Mouse (Mus musculus): ENCODE measurements around the gene Cyp11a1.

The Cyp11a1 gene

DNA sequence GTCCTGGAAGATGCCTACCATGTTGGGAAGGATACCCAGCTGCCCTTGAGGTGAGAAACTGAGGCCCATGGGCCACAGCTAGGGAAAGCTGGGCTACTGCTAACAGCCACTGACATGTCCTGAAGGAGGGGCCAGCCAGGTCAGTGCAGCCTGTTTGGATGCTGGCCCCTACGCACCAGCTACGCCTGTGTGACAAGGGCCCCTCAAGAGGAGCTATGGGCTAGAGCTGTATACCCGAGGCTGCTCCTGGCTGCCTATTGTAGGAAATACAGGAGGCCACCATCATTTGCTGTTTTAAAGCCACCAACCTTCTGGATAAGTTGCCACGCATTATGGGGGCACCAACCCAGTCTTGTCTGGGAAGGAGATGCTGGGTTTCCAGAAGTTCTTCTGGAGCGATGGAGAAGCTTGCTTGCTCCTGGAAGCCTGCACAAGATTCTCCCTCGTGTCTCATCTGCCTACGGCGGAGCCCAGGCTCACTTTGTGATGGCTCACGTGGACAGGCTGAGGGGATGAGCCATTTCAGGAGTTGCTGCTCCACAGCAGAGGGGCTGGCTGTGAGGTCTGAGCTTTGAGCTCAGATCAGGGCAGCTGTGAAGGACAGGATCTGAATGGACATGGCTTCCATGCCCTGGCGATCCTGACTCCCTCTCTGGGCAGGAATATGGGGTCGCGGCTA is 2.3 kb downstream of the Cyp11a1 start:
- no peak for DNase-seq (ENCODE audit: low read depth, low spot score)

DNA sequence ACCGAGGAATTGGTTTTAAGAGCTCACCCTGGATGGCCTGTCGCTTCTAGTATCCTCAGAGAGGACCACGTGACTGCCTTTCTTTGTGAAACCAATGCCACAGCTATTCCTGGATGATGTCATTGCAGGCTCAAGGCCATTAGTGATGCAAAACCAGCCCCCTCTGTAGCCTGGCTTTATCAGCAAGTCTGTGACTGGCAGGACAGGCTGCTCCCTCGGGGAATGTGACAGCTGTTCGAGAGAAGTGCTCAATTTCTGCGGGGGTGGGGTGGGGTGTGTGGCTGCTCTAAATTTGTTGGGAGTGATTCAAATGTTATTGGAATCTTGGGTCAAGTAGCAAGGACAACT is 2.8 kb downstream of the Cyp11a1 start:
- peak; percentile 92 for DNase-seq (ENCODE audit: low read depth, low spot score)

DNA sequence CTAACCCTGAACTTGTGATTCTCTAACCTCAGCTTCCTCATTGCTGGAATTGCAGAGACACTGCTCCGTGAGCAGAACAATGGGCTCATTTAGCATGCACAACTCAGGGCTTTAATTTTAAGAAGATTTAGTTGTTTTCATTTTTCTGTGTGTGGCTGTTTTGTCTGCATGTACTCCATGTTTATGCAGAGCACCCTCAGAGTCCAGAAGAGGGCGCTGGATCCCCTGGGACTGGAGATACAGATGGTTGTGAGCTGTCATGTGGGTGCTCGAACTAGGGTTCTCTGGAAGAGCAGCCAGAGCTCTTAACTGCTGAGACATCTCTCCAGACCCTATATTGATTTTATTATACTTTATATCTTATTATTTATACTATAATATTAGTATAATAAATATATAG is 3.4 kb downstream of the Cyp11a1 start:
- peak; percentile 66 for DNase-seq (ENCODE audit: low read depth, low spot score)

DNA sequence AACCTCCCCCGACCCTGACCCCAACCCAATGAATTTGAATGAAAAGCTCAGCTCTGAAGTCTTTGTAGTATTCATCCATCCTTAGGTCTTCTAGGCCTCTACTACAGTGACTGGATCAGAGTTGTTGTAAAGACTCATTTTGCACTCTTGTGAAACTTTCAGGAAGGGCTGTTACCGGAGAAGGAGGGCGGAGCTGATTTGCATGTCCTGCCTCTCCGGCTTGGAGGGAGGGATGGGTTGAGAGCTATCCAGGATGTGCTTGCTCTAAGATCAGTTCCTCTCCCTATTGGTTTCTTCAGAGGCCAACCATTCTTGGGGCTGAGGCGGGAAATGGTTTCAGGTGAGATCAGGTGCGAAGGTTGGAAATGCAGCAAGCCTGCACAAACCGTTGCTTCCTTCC is 4.8 kb downstream of the Cyp11a1 start:
- peak; percentile 85 for DNase-seq (ENCODE audit: low read depth, low spot score)

DNA sequence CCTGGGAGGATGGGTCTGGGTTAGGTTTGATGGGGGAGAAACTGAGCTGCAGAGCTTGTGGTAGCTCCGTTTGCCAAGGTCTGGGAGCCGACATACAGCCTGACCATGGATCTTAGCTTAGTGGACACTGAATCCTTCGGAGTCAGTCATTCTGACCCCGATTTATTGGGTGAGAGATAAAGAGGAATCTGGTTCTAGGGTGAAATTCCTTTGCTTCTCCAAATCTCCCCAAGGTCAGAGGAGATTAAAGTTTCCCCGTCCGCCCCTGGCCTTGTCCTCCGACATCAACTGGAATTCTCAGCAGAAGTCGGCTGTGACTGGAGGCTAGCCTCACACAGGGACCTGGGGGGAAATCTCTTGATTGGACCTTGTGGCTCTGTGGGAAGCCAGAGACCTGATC is 5.3 kb downstream of the Cyp11a1 start:
- no peak for DNase-seq (ENCODE audit: low read depth, low spot score)

DNA sequence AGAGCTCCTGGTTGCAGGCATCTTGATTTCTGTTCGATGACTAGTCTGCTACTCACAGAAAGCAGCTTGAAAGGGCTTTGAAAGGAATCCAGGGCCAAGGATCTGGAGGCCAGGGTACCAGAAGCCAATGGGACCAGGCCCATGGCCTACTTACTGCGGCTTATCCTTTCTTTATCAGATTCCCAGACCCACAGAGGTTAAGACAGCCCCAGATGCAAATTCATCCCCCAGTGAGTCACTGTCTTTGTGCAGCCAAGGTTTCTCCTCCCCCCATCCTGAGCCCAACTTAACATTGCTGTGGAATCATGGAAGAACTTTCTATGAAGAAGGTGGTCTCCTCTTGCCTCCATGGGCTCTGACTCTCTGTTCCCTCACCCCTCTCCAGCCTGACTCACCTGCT is 6.3 kb downstream of the Cyp11a1 start:
- DNase-seq (ENCODE audit: low read depth, low spot score) = no peak

DNA sequence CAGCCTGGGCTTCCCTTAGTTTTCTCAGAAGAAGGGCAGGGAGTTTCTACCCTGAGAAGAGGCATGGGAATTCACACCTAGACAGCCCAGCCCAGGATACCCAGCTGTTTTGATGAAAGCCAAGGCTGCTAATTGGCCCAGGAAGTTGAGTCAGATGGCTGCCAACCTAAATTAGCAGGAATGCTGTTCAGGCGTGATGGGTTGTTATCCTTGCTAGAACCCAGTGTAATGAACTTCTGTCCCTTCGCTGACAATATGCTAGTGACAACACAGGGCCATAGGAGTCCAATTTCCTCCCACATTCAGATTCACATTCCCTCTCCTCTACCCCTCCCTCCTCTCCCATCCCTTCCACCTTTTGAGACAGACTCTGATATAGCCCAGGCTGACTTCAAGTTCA is 6.7 kb downstream of the Cyp11a1 start:
- DNase-seq (ENCODE audit: low read depth, low spot score) = no peak

DNA sequence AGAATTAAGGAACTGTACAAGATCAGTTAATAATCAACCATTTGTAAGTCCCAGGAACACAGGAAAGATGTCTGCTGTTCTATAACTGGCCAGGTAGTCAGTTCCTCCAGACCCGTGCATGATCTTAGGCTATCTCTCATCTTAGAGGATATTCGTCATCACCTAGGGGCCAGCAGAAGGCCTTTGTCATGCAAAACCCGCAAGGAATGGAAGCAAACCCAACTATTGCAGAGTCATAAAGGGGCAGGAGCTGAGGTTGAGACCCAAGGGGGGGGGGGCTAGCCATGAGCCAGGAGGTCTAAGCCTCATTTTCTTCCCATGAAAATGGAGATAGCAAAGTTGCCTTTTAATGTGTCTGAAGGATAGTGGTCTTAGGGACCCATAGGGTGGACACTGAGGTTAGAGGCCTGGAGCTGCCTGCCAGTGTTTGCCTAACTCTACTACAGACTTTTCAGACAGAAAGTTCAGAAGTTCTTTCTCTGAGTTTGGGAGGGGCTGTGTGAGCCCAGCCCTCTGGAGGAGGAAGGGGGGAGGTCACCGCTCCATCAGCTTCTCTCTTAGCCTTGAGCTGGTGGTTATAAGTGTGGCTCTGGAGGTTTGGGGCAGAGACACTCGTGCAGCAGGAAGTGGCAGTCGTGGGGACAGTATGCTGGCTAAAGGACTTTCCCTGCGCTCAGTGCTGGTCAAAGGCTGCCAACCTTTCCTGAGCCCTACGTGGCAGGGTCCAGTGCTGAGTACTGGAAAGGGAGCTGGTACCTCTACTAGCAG is 8.4 kb downstream of the Cyp11a1 start:
- no peak for DNase-seq (ENCODE audit: low read depth, low spot score)

DNA sequence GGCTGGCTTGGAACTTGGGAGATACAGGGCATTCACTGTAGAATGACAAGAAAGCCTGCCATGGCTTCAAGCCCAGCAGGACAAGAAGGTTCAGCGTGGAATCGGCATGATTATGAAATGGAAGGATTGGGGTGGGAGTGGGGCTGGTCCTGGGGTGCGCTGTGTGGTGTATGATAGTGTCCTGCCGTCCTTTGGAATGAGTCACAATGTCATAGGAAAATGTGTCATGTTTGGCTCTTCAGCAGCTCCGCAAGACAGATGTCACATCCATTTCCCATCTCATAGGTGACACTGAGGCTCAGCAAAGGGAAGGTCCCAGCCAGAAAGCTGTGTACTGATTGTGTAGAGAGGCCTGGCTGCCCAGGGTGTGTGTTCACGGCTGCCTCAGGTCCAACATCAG is 9.6 kb downstream of the Cyp11a1 start:
- no peak for DNase-seq (ENCODE audit: low read depth, low spot score)

DNA sequence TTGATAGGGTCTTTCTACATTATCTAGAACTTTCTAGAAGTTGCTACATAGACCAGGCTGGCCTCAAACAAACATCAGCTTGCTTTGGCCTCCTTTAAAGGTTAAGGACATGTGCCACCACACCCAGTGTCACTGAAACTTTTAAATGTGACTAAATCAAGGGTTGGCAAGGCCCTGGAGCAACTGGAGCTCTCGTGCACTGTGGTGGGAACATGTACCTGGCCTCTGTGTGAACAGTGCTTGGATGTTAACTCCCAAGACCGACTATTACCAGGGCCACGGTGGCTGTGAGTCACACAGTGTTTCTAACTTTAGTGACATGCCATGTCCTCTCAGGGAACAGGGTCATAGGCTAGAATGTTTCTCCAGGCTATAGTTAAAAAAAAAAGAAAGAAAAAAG is 10.8 kb downstream of the Cyp11a1 start:
- no peak for DNase-seq (ENCODE audit: low read depth, low spot score)

DNA sequence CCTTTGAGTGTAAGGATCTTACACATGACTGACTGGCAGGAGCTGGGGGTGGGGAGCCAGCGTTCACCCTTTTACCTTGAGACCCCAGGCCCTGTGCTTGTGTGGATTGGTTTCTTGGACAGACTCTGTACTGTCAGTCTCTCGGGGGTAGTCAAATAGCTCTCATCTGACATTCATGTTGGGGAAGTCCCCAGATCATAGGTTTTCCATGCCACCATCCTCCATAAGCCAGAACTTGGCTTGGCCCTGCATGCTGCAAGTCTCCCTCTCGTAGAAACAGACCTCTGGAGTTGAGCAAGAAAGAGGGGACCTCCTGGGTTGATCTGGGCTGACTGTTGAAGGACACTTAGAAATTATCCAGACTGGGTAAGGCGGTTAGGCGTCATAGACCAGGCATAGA is 12.2 kb downstream of the Cyp11a1 start:
- DNase-seq (ENCODE audit: low read depth, low spot score) = no peak

DNA sequence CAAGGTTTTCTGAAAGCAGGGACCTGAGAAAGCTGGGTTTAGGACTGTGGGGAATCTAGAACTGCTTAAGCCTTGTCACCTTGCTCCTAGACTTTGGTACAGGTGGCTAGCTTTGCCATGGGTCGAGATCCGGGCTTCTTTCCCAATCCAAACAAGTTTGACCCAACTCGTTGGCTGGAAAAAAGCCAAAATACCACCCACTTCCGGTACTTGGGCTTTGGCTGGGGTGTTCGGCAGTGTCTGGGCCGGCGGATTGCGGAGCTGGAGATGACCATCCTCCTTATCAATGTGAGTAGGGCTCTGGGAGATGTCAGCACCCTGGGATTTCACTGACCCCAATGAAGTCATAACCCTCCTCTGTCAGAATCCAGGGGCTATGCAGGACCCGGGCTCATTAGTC is 19.8 kb downstream of the Cyp11a1 start:
- no peak for DNase-seq (ENCODE audit: low read depth, low spot score)

DNA sequence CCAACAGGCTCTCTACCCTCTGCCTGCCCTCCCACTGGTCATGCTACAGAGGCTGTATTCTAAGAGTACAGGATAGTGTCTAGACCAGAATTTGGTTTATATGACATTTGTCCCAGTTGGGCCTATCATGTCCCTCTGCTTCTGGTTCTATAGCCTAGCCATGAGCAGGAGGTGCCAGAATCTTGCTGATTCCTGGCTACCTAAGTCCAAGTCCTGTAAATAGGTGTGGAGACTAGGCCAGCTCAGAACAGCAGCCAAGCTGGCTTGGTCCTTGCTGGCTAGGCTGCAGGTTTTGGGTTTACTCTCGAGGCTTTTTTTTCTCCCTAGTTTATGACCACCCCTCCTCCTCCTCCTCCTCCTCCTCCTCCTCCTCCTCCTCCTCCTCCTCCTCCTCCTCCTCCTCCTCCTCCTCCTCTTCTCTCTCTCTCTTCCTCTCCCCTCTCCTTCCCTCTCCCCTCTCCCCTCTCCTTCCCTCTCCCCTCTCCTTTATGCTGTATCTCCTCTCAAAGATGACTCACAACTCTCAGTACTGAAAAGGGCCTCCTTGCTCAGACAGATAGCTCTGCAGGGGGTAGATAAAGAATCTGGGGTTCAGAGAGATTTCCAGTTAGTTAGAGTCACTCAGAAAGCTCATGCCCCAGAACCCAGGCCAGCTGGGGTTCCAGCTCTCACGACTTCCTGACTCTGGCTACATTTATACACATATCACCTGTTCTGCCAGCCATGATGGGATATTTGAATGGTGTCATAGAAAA is 21.4 kb downstream of the Cyp11a1 start:
- DNase-seq (ENCODE audit: low read depth, low spot score) = no peak

DNA sequence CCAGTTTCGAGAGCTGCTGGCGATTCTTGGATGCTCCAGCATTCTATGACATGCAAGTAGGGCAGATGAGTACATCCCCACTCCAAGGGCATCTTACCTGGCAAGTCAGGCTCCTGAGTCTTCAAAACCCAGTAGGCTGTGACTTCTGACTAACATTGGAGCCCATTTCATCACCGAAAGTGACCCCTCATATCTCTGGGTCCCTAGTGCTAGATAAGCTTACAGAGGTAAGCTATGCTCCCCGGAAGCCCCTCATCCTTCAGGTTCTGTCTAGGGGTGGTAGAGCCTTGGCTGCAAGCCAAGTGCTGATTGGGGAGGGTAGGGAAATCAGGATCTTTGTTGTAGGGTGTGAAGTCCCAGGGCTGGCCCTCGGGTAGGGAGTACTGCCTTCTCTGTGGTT is 22.6 kb downstream of the Cyp11a1 start:
- no peak for DNase-seq (ENCODE audit: low read depth, low spot score)

DNA sequence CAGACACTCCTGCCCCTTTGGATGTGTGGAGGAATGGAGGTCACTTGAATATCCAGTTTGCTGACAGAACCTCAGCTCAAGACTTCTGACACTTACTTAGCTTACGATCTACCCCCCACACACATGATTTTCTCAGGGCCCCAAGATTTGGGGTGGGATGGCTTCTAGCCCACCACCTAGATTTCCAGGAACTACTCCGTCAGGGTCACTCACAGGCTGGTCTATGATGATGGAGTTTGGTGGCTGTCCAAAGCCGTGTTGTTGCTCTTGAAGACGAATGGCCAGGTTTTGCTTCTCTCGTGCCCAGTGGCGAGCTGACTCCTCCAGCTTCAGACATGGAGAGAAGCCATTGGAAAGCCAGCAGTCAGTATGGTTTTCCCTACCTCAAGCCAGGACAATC is 23.4 kb downstream of the Cyp11a1 start:
- DNase-seq (ENCODE audit: low read depth, low spot score) = no peak

DNA sequence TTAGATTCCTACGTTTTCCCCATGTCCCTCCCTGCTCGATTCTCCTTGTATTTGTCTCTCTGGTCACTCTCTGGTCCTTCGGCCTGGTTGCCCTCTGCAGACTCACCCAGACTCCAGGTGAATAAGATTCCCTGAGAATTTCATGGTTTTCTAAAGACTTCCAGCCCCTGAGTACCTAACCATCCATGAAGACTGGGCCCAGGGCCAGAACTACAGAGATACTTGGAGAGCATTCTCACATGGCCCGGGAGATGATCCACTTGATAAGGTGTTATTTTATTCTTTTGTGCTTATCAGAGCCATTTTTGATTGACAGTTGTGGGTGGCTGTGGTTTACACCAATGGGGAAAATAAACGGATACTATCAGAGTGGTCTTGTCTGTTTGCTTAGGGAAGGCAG is 25.7 kb downstream of the Cyp11a1 start:
- DNase-seq (ENCODE audit: low read depth, low spot score) = no peak

DNA sequence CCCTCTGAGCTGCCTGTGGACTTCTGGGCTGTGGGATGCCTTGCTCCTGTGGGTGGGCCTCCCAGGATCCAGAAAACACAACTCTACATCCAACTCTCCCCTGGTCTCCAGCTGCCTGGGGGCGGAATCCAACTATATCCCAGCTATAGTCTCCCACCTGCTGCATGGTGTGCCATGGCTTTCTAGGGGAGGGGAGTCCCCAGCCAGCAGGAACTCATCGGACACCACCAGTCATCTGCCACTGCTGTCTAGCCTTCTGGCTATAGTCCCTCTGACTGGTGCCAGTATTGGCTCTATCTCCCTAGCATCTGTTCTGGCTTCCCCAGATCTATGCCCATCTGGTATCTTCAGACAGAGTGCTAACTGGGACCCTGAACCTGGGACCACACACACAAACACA is 29.3 kb downstream of the Cyp11a1 start:
- DNase-seq (ENCODE audit: low read depth, low spot score) = no peak

DNA sequence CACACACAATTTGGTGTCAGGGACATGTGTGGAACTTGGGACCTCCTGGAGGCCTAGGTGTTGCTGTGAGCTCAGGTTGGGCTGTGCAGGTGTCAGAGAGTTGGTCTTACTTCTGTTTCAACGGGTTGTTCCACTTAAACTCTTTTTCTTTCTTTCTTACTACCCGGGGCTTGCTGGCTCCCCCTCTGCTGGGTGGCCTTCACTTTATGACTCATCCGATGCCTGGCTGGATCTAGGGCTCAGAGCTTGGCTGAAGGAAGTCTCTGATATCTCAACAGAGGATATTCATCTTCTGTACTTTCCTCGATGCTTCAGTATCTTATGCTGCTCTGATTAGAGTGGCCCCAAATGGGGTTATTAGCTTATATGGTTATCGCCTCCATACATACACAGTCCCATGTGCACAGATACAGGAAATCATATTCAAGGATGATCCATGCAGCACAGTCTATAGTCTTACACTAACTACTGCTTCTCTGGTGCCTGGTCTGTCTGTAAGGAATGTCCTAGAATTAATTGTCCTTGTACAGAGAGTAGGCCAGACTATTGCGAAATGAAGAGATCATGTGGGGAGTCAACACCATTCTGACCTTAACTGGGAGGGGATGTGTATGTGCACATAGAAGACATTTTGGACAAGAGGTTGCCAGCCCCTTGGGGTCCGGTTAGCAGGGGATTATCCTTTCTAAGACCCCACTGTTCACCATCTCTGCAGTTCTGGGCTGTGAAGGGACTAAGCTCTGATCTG is 29.9 kb downstream of the Cyp11a1 start:
- no peak for DNase-seq (ENCODE audit: low read depth, low spot score)

DNA sequence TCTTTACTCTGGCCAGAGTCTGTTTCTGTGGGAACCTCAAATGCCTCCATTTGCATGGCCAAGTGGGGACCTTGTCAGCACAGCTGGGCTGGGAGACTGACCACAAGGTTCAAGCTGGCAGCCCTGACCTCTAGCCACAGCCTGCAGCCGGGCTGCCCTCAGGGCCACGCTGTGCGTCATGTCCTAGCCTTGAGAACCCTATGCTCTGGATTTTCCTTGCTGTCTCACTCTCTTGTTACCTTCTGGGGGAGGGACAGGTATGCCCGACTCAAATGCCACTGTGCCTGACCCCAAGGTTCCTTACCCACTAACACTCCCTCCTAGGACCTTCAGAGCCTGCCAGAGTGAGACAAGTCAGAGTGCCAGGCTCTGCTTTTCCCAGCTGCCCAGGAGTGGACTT is 30.8 kb downstream of the Cyp11a1 start:
- no peak for DNase-seq (ENCODE audit: low read depth, low spot score)

DNA sequence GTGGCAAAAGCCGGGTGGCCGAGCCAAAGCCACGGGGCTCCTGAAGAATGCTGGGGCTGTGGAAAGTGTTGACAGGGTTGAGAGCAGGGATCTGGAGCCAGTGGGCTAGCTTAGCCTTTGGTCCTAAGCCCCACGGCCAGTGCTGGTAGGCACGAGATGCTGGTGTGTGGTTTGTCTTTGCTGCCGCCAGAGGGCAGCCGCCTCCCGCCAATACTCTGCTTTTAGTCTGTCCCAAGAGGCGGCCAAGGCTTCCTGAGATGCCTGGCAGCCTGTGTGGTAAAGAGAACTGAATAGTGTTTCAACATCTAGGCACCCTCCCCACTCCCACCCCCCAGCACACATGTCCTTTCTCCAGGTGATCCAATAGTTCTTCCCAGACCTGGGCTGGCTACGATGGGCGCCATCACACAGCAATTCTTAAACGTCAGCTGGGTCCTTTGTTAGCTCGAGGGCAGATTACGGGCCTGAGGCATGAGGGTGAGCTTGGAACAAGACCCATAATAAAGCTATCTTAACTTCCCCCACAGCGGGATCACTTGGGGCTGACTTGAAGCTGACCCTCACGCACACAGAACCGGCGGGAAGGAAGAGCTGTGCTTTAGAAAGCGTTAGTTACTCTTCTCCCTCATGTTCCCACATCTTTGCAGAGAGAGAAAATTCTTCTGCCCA is 32.4 kb downstream of the Cyp11a1 start:
- peak; percentile 88 for DNase-seq (ENCODE audit: low read depth, low spot score)

DNA sequence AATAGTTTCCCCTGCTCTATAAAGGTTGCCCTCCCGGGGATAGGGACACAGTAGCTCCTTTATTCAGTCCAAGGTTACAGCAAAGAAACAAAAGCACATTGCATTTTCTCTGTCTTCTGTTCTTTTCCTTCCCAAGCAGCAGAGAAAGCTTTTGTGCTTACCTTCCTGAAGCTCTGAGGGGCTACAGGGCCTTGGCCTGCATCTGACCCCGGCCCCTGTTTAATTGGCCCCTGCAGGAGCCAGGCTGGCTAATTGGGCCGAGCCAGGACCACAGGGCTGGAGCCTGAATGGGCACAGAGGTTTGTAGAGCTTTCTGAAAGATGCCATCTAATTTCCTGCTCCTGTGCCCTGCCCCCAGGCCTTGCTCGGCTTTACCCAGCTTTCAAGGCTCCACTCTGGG is 34.8 kb downstream of the Cyp11a1 start:
- DNase-seq (ENCODE audit: low read depth, low spot score) = peak; percentile 27

DNA sequence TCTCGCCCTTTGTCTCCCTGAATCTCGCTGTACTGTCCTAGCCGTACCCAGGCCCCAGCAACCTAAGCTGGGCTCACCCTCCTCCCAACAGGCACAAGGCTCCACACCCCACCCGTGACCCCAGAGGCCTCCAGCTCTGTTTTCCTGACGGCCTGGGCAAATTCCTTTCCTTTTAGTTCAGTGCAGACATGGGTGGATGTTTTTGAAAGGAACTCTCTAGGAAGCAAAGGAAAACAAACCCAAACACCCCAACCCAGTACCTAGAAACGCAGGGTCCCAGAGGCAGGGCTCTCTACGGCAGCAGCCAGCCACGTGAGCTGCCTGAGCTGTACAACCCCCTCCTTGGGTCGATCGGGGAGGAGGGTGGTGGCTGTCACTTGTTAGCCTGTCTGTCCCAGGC is 36.2 kb downstream of the Cyp11a1 start:
- no peak for DNase-seq (ENCODE audit: low read depth, low spot score)
